13 mouse cellular contexts compared by ENCODE assay signal in genomic region chr4:131485126-131485825, GRCm38 (mm10).
DNase-seq lines count a peak whose midpoint lies in the region; ATAC-seq lines count a peak whose summit lies in the region.
"Had no signal": no experiment of that assay in that cellular context is flagged by ENCODE, and none has a peak within 500 bp of the region (broad histone marks: within the 10 kb centered on the region; RNA-seq: fewer than 3 reads in every experiment).

No protein-coding gene starts in this region.

- H3K9ac ChIP-seq in embryonic facial prominence, embryonic 12.5 days, result 0 out of 2 replicates have a peak overlapping the region, but pooled peaks have one; percentile 16
- no peak overlapping the region for H3K9ac ChIP-seq in hindbrain, embryonic 14.5 days
- no peak overlapping the region for H3K9ac ChIP-seq in midbrain, embryonic 15.5 days
- no peak overlapping the region for H3K9ac ChIP-seq in liver, embryonic 12.5 days
- H3K9ac ChIP-seq: heart, embryonic 13.5 days; lung, embryonic 14.5 days had no signal

- no peaks in the 10 kb centered on the region for H3K27me3 ChIP-seq in embryonic facial prominence, embryonic 12.5 days
- no peaks in the 10 kb centered on the region for H3K27me3 ChIP-seq in hindbrain, embryonic 14.5 days (ENCODE audit: control insufficient read depth, insufficient read depth, low read length)
- no peaks in the 10 kb centered on the region for H3K27me3 ChIP-seq in midbrain, embryonic 15.5 days (replicated peaks)
- H3K27me3 ChIP-seq in liver, embryonic 12.5 days (replicated peaks), result 0 out of 2 replicates have a peak, but pooled peaks cover 2% of the 10 kb centered on the region

- no peak overlapping the region for H3K4me3 ChIP-seq in embryonic facial prominence, embryonic 12.5 days
- H3K4me3 ChIP-seq in hindbrain, embryonic 14.5 days (replicated peaks; ENCODE audit: low read length), result no peak overlapping the region
- no peak overlapping the region for H3K4me3 ChIP-seq in midbrain, embryonic 15.5 days
- no peak overlapping the region for H3K4me3 ChIP-seq in liver, embryonic 12.5 days
- H3K4me3 ChIP-seq: heart, embryonic 13.5 days; myocyte had no signal

- intact Hi-C loops in left cerebral cortex, postnatal 10 days (cut with DNase I), result loop anchor here (5.0 to 10.0 kb wide), 2 partner anchors 350 to 523 kb away; partner anchors contain the start of gene Ptpru
- intact Hi-C loops in left cerebral cortex, postnatal 36 days (cut with DNase I), result loop anchor here (5.0 to 10.0 kb wide), 4 partner anchors 83 to 523 kb away; partner anchors contain the start of gene Ptpru

- DNase-seq in left cerebral cortex, postnatal 10 days (ENCODE audit: extremely low spot score in 1 of 2, low spot score in 2 of 2), result peak; percentile 20 to 41
- no peak for DNase-seq in left cerebral cortex, postnatal 36 days (ENCODE audit: low spot score in 2 of 2)
- DNase-seq in hindbrain, embryonic 14.5 days (ENCODE audit: low spot score), result no peak
- no peak for DNase-seq in spleen, postnatal 4 days (ENCODE audit: low spot score in 2 of 2)
- DNase-seq in layer of hippocampus, postnatal 36 days, result no peak
- DNase-seq: kidney, adult 8-10 months; lung, embryonic 14.5 days had no signal

- peak overlapping the region; percentile 28; the same call in 1 of the 2 replicates for H3K4me2 ChIP-seq in embryonic facial prominence, embryonic 12.5 days (replicated peaks)
- H3K4me2 ChIP-seq in hindbrain, embryonic 14.5 days (replicated peaks), result 0 out of 2 replicates have a peak overlapping the region, but pooled peaks have one; percentile 17
- H3K4me2 ChIP-seq in midbrain, embryonic 15.5 days, result no peak overlapping the region
- H3K4me2 ChIP-seq in liver, embryonic 12.5 days, result no peak overlapping the region
- H3K4me2 ChIP-seq: heart, embryonic 13.5 days; lung, embryonic 14.5 days had no signal

- H3K36me3 ChIP-seq in embryonic facial prominence, embryonic 12.5 days, result no peaks in the 10 kb centered on the region
- no peaks in the 10 kb centered on the region for H3K36me3 ChIP-seq in hindbrain, embryonic 14.5 days (replicated peaks; ENCODE audit: control insufficient read depth, insufficient read depth)
- H3K36me3 ChIP-seq in midbrain, embryonic 15.5 days (replicated peaks), result no peaks in the 10 kb centered on the region
- H3K36me3 ChIP-seq in liver, embryonic 12.5 days, result no peaks in the 10 kb centered on the region
- H3K36me3 ChIP-seq: heart, embryonic 13.5 days had no signal

- peak overlapping the region; percentile 93 for H3K27ac ChIP-seq in embryonic facial prominence, embryonic 12.5 days
- H3K27ac ChIP-seq in hindbrain, embryonic 14.5 days, result peak overlapping the region; percentile 72
- H3K27ac ChIP-seq in midbrain, embryonic 15.5 days, result peak overlapping the region; percentile 53
- H3K27ac ChIP-seq in liver, embryonic 12.5 days, result no peak overlapping the region
- H3K27ac ChIP-seq: heart, embryonic 13.5 days had no signal

- no peak for ATAC-seq in embryonic facial prominence, embryonic 12.5 days (ENCODE audit: insufficient number of reproducible peaks, insufficient read depth, low FRiP score, low TSS enrichment)
- no peak for ATAC-seq in hindbrain, embryonic 14.5 days (ENCODE audit: low FRiP score)
- ATAC-seq in midbrain, embryonic 15.5 days (replicated peaks), result no peak
- ATAC-seq in liver, embryonic 12.5 days, result no peak
- ATAC-seq: CD4-positive, CD25-positive, alpha-beta regulatory T cell, adult 4 months had no signal

- H3K4me1 ChIP-seq in embryonic facial prominence, embryonic 12.5 days, result peaks cover 71% of the 10 kb centered on the region
- H3K4me1 ChIP-seq in hindbrain, embryonic 14.5 days (replicated peaks; ENCODE audit: control insufficient read depth, insufficient read depth, low read length), result peaks cover 51% of the 10 kb centered on the region
- peaks cover 48% of the 10 kb centered on the region for H3K4me1 ChIP-seq in midbrain, embryonic 15.5 days
- H3K4me1 ChIP-seq in liver, embryonic 12.5 days, result no peaks in the 10 kb centered on the region

- 42% methylated on average over 13 of the region's 13 CpGs for WGBS in embryonic facial prominence, embryonic 12.5 days
- 62% methylated on average over 13 of the region's 13 CpGs for WGBS in hindbrain, embryonic 14.5 days
- 60% methylated on average over 13 of the region's 13 CpGs for WGBS in midbrain, embryonic 15.5 days
- WGBS in liver, embryonic 12.5 days (ENCODE audit: insufficient replicate concordance), result 69% methylated on average over 13 of the region's 13 CpGs

- H3K9me3 ChIP-seq in embryonic facial prominence, embryonic 12.5 days, result no peaks in the 10 kb centered on the region
- H3K9me3 ChIP-seq in hindbrain, embryonic 14.5 days (ENCODE audit: control insufficient read depth, low read length), result no peaks in the 10 kb centered on the region
- no peaks in the 10 kb centered on the region for H3K9me3 ChIP-seq in midbrain, embryonic 15.5 days
- H3K9me3 ChIP-seq in liver, embryonic 12.5 days (replicated peaks), result no peaks in the 10 kb centered on the region
- H3K9me3 ChIP-seq: heart, embryonic 13.5 days had no signal

Comparison
In these comparisons a context has a peak if more than half of its experiments do, and no peak if none do; other contexts are left out.
1. DNase-seq: peak in left cerebral cortex, postnatal 10 days (2 of 2); none in left cerebral cortex, postnatal 36 days (0 of 2), hindbrain, embryonic 14.5 days (single experiment), spleen, postnatal 4 days (0 of 2) and layer of hippocampus, postnatal 36 days (0 of 2).
2. H3K4me2 ChIP-seq: peak in embryonic facial prominence, embryonic 12.5 days (single experiment) and hindbrain, embryonic 14.5 days (single experiment); none in midbrain, embryonic 15.5 days (single experiment) and liver, embryonic 12.5 days (single experiment).